Mouse (Mus musculus) olfactory bulb, adult 2 months (tissue): ENCODE results near the gene Gm37419.

Experiments
- CTCF ChIP-seq: fragments of 200-500 bp; IDR thresholded peaks from 2 replicates; pipeline ENCODE4 v1.5.1; 2012; ENCODE audit warnings: low read depth, mild to moderate bottlenecking, low read length, moderate library complexity; ENCODE audit not compliant: insufficient read depth
- POLR2A ChIP-seq: fragments of 200-500 bp; IDR thresholded peaks from 2 replicates; pipeline ENCODE4 v1.6.1; 2012; ENCODE audit warnings: mild to moderate bottlenecking, low read depth, low read length, moderate library complexity; ENCODE audit not compliant: insufficient read depth

DNA sequence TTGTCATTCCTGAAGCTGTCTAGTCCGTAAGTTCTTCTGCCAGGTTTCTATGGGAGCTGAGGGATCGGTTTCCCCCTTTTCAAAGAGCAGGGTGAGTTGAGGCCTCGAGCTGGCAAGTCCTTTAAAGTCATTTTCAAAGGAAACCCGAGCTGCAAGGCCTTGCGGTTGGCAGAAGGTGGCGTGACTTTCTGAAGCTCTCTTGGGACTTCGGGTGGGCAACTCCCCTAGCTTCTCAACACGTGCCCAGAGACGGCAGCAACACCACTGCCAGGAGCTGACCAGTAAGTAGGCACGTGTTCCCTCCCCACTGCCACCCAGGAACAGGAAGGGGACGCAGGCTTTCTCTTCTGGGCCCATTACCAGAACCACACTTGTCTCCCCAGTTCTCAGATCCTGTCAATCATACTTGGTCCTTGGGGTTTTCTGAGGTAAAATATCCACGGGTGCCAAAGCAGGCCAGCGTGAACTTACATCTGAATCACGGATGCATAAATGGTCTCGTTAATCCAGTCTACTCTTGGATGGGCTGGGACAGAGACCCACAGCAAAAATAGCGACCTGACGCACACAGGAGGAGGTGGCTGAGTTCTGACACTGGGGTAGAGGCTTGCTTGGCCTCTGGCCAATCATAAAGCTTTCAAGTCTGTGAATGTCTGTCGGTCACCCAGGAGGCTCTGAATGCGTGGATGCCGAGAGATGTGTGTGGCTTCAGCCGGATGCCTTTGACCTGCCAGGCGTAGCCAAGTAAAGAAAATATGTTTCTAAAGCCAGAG is 24.2 kb upstream of the Gm37419 start:
- TF ChIP-seq CTCF (no peak), POLR2A (no peak)
